Mouse (Mus musculus) CH12.LX (cell line): ENCODE measurements at regions not wholly inside any gene's neighbourhood (a gene's known extent, or its start where the extent isn't known, plus 50 kb on each side); places are given as distances from the start of the nearest gene placed in this dataset.

Experiments
- DNase-seq: peaks from one replicate; pipeline ENCODE4 v3.0.0-alpha.2; 2013; ENCODE audit errors: extremely low read depth
- H3K27ac ChIP-seq: 2 replicates; pipeline ENCODE4 v1.5.1; 2012; ENCODE audit warnings: low read depth, mild to moderate bottlenecking, control low read depth, moderate library complexity; ENCODE audit not compliant: insufficient read depth
- H3K27me3 ChIP-seq: replicated peaks from 2 replicates; pipeline ENCODE3; 2012; ENCODE audit warnings: inconsistent platforms
- H3K36me3 ChIP-seq, 2 experiments: replicated peaks in 1 of 2; 2 replicates each; pipeline versions ENCODE3 to v1.6.1; 2012; ENCODE audit warnings: inconsistent platforms in 1 of 2, low read length in 1 of 2, mild to moderate bottlenecking in 1 of 2, mixed read lengths in 1 of 2, moderate library complexity in 1 of 2; ENCODE audit not compliant: control insufficient read depth in 1 of 2, insufficient read depth in 1 of 2
- H3K4me1 ChIP-seq, 2 experiments: 2 replicates each; pipeline ENCODE4 v1.6.1; 2012; ENCODE audit warnings: inconsistent platforms in 1 of 2, moderate library complexity in 1 of 2; ENCODE audit not compliant: insufficient read depth in 2 of 2, control insufficient read depth in 1 of 2
- H3K4me2 ChIP-seq: 2 replicates; pipeline ENCODE4 v1.6.1; 2012; ENCODE audit warnings: low read depth, mild to moderate bottlenecking, control low read depth; ENCODE audit not compliant: poor library complexity, insufficient read depth, severe bottlenecking
- H3K4me3 ChIP-seq, 3 experiments: fragments of 150-350 bp in 1 of 3; sonication (generic) in 1 of 3; replicated peaks in 1 of 3; 2 replicates each; pipeline versions ENCODE3 to v1.5.1; 2011 to 2012; ENCODE audit warnings: low read depth in 2 of 3, low read length in 2 of 3, mild to moderate bottlenecking in 2 of 3, moderate library complexity in 2 of 3, control low read depth in 1 of 3, improper control_type of control experiment in 1 of 3, inconsistent platforms in 1 of 3, mixed read lengths in 1 of 3; ENCODE audit not compliant: poor library complexity in 1 of 3
- H3K79me2 ChIP-seq: replicated peaks from 2 replicates; pipeline ENCODE4 v1.6.1; 2012; ENCODE audit warnings: mild to moderate bottlenecking, moderate library complexity; ENCODE audit not compliant: control insufficient read depth, poor library complexity, insufficient read depth, severe bottlenecking; ENCODE audit errors: extremely low read depth
- H3K9ac ChIP-seq: 2 replicates; pipeline ENCODE4 v1.6.1; 2012; ENCODE audit warnings: low read depth, mild to moderate bottlenecking, control low read depth, moderate library complexity; ENCODE audit not compliant: insufficient read depth
- H3K9me3 ChIP-seq: replicated peaks from 2 replicates; pipeline ENCODE3; 2012; ENCODE audit warnings: low read length, inconsistent platforms, mixed read lengths
- CHD1 ChIP-seq: IDR thresholded peaks from 2 replicates; pipeline ENCODE4 v1.6.1; 2012; ENCODE audit warnings: low read depth, low read length, improper control_type of control experiment, inconsistent platforms
- CHD2 ChIP-seq: IDR thresholded peaks from 2 replicates; pipeline ENCODE4 v1.6.1; 2011; ENCODE audit warnings: low read length, improper control_type of control experiment
- CTCF ChIP-seq, 2 experiments: IDR thresholded peaks in 1 of 2; conservative IDR thresholded peaks in 1 of 2; 2 replicates each; pipeline ENCODE4 v1.5.1; 2011 to 2012; ENCODE audit warnings: low read depth in 2 of 2, low read length in 2 of 2, improper control_type of control experiment in 1 of 2, inconsistent platforms in 1 of 2, mild to moderate bottlenecking in 1 of 2, moderate library complexity in 1 of 2
- ELF1 ChIP-seq: IDR thresholded peaks from 2 replicates; pipeline ENCODE4 v1.6.1; 2014; ENCODE audit warnings: low read depth, mild to moderate bottlenecking, inconsistent platforms, low read length, improper control_type of control experiment
- JUND ChIP-seq: conservative IDR thresholded peaks from 2 replicates; pipeline ENCODE4 v1.6.1; 2011; ENCODE audit warnings: low read depth, low read length, improper control_type of control experiment
- KAT2A ChIP-seq: IDR thresholded peaks from 2 replicates; pipeline ENCODE4 v1.6.1; 2012; ENCODE audit warnings: low read length, improper control_type of control experiment, inconsistent platforms; ENCODE audit not compliant: insufficient replicate concordance
- MAFK ChIP-seq: IDR thresholded peaks from 2 replicates; pipeline ENCODE4 v1.6.1; 2011; ENCODE audit warnings: low read length, improper control_type of control experiment; ENCODE audit not compliant: insufficient replicate concordance
- MAX ChIP-seq: IDR thresholded peaks from 2 replicates; pipeline ENCODE4 v1.6.1; 2011; ENCODE audit warnings: low read length, improper control_type of control experiment
- MAZ ChIP-seq: IDR thresholded peaks from 2 replicates; pipeline ENCODE4 v1.6.1; 2012; ENCODE audit warnings: low read depth, mild to moderate bottlenecking, inconsistent platforms, low read length, improper control_type of control experiment, moderate library complexity
- MEF2A ChIP-seq: IDR thresholded peaks from 2 replicates; pipeline ENCODE4 v1.6.1; 2014; ENCODE audit warnings: low read depth, mild to moderate bottlenecking, inconsistent platforms, low read length, improper control_type of control experiment, borderline replicate concordance
- NELFE ChIP-seq: IDR thresholded peaks from 2 replicates; pipeline ENCODE4 v1.6.1; 2011; ENCODE audit warnings: low read depth, low read length, improper control_type of control experiment
- NRF1 ChIP-seq: IDR thresholded peaks from 2 replicates; pipeline ENCODE4 v1.6.1; 2014; ENCODE audit warnings: low read depth, mild to moderate bottlenecking, inconsistent platforms, low read length, improper control_type of control experiment, moderate library complexity
- PAX5 ChIP-seq: IDR thresholded peaks from 2 replicates; pipeline ENCODE4 v1.6.1; 2012; ENCODE audit warnings: low read length, inconsistent platforms, mixed read lengths
- POLR2A ChIP-seq: IDR thresholded peaks from 2 replicates; pipeline ENCODE4 v1.6.1; 2011; ENCODE audit warnings: low read depth, mild to moderate bottlenecking, improper control_type of control experiment, low read length
- POLR2AphosphoS2 ChIP-seq: IDR thresholded peaks from 2 replicates; pipeline ENCODE4 v1.6.1; 2011; ENCODE audit warnings: low read depth, low read length, improper control_type of control experiment
- RAD21 ChIP-seq: IDR thresholded peaks from 2 replicates; pipeline ENCODE4 v1.6.1; 2011; ENCODE audit warnings: low read depth, mild to moderate bottlenecking, low read length, improper control_type of control experiment, moderate library complexity
- RCOR1 ChIP-seq: conservative IDR thresholded peaks from 2 replicates; pipeline ENCODE4 v1.6.1; 2012; ENCODE audit warnings: low read depth, mild to moderate bottlenecking, inconsistent platforms, low read length, improper control_type of control experiment
- SIN3A ChIP-seq: IDR thresholded peaks from 2 replicates; pipeline ENCODE4 v1.6.1; 2012; ENCODE audit warnings: low read length, improper control_type of control experiment, inconsistent platforms
- TCF12 ChIP-seq: IDR thresholded peaks from 2 replicates; pipeline ENCODE4 v1.6.1; 2014; ENCODE audit warnings: low read depth, mild to moderate bottlenecking, inconsistent platforms, low read length, improper control_type of control experiment
- UBTF ChIP-seq: IDR thresholded peaks from 2 replicates; pipeline ENCODE4 v1.6.1; 2012; ENCODE audit warnings: low read depth, mild to moderate bottlenecking, inconsistent platforms, low read length, improper control_type of control experiment, moderate library complexity
- USF1 ChIP-seq: IDR thresholded peaks from 2 replicates; pipeline ENCODE4 v1.6.1; 2014; ENCODE audit warnings: low read depth, mild to moderate bottlenecking, inconsistent platforms, low read length, improper control_type of control experiment
- ZC3H11A ChIP-seq: IDR thresholded peaks from 2 replicates; pipeline ENCODE4 v1.6.1; 2012; ENCODE audit warnings: low read depth, mild to moderate bottlenecking, inconsistent platforms, low read length, improper control_type of control experiment
- ZKSCAN1 ChIP-seq: IDR thresholded peaks from 2 replicates; pipeline ENCODE4 v1.6.1; 2012; ENCODE audit warnings: low read depth, inconsistent platforms, low read length, improper control_type of control experiment, borderline replicate concordance
- ZMIZ1 ChIP-seq: IDR thresholded peaks from 2 replicates; pipeline ENCODE4 v1.6.1; 2012; ENCODE audit warnings: low read depth, mild to moderate bottlenecking, inconsistent platforms, low read length, improper control_type of control experiment
- dilution Hi-C: fragments of 300-500 bp; cut with MboI; formaldehyde crosslinking; loops from 2 replicates; pipeline ENCODE4 v1.14.3; 2020; ENCODE audit warnings: low sequenced_read_pairs; ENCODE audit not compliant: extremely low pct_unique_long_range_greater_than_20kb, extremely low pct_ligation_motif_present
- in situ Hi-C: fragments of 300-500 bp; cut with MboI; formaldehyde crosslinking; loops from 3 replicates; pipeline ENCODE4 v1.14.3; 2019; ENCODE audit warnings: low sequenced_read_pairs, low pct_ligation_motif_present, low pct_unique_long_range_greater_than_20kb, mixed read lengths

GRCm38 (mm10) chr16:76947011-76947410 is 66.5 kb upstream of the Usp25 start:
- Histone ChIP-seq H3K36me3 (no peaks in the 10 kb centered on the region), H3K4me3 (no peak overlapping the region), H3K9me3 (peaks cover 15% of the 10 kb centered on the region), H3K4me1 (no peaks in the 10 kb centered on the region), H3K27ac (no peak overlapping the region), H3K79me2 (no peaks in the 10 kb centered on the region), H3K27me3 (no peaks in the 10 kb centered on the region), H3K4me2 (no peak overlapping the region), H3K9ac (no peak overlapping the region)
- TF ChIP-seq NELFE (no peak), POLR2A (no peak), MAZ (no peak), ZMIZ1 (no peak), UBTF (no peak), ELF1 (no peak), MAFK (no peak), NRF1 (no peak), CHD1 (no peak), CHD2 (no peak), TCF12 (no peak), KAT2A (no peak), PAX5 (no peak), RCOR1 (no peak), JUND (no peak), ZKSCAN1 (no peak), SIN3A (no peak)
- no peak for DNase-seq
- dilution Hi-C loops: no loop called here
- in situ Hi-C loops: no loop called here

GRCm38 (mm10) chr16:76938128-76938527 is 75.4 kb upstream of the Usp25 start:
- no peak for DNase-seq
- no peak overlapping the region for H3K27ac ChIP-seq
- no peak overlapping the region for H3K9ac ChIP-seq
- H3K4me2 ChIP-seq: no peak overlapping the region
- no peaks in the 10 kb centered on the region for H3K79me2 ChIP-seq
- H3K4me3 ChIP-seq: no peak overlapping the region
- H3K27me3 ChIP-seq: no peaks in the 10 kb centered on the region
- in situ Hi-C loops (no loop called here), dilution Hi-C loops (no loop called here)
- peaks cover 26% of the 10 kb centered on the region for H3K9me3 ChIP-seq
- H3K4me1 ChIP-seq: no peaks in the 10 kb centered on the region
- H3K36me3 ChIP-seq: no peaks in the 10 kb centered on the region
- TF ChIP-seq USF1 (no peak), RCOR1 (no peak), ZC3H11A (no peak), MAZ (no peak), POLR2AphosphoS2 (no peak), KAT2A (no peak), MAFK (no peak), MEF2A (no peak), CTCF (conservative IDR thresholded peaks at IDR 0.05 in 1 of 2, IDR thresholded peaks at IDR 0.05 in 1 of 2; ENCODE audit: low read depth in 2 of 2, low read length in 2 of 2) (no peak), CHD1 (no peak), POLR2A (no peak), RAD21 (no peak), UBTF (no peak), ZKSCAN1 (no peak), MAX (no peak)
